Mouse (Mus musculus): ENCODE measurements around the gene Pim3.

- TF ChIP-seq CTCF (IDR thresholded peaks at IDR 0.05; ENCODE audit: control insufficient read depth, insufficient read depth, insufficient read length) (no peak), CEBPB (IDR thresholded peaks at IDR 0.05; ENCODE audit: low read depth) (no peak), MAX (IDR thresholded peaks at IDR 0.05) (no peak), USF1 (IDR thresholded peaks at IDR 0.05; ENCODE audit: low read depth) (no peak)
These were observed 39.5 kb upstream of the Pim3 start for GRCm38 (mm10) chr15:88822513-88822912.

All from C2C12 (cell line).